Mouse (Mus musculus) megakaryocyte-erythroid progenitor cell, adult 5-6 weeks (primary cell): Measurements from ENCODE around the gene Olfr520. TPM values are rescaled to one million over a fixed set of nuclear protein-coding genes. Genes with fewer than 3 reads are reported as not detected.
"Not testable (repeated sequence)": the region's sequence is repeated elsewhere in the genome, so short reads cannot be mapped to it uniquely, and the experiment has no call there.

Experiments
- ATAC-seq: replicated peaks from 2 replicates; pipeline ENCODE4 v1.8.0; 2016; ENCODE audit warnings: mild to moderate bottlenecking, inconsistent platforms; ENCODE audit not compliant: severe bottlenecking, poor library complexity, low FRiP score, low TSS enrichment
- total RNA-seq, 2 experiments: library from RNA; stranded (forward) in 1 of 2; stranded (reverse) in 1 of 2; fragments of 200-1000, 215-1000 nt in 1 of 2; fragments of >200 nt in 1 of 2; fragmentation: Nextera tagmentation in 1 of 2; gene quantifications; 2 replicates each; pipeline ENCODE4 v1.2.3; 2014 to 2017

Gene Olfr520
- total RNA-seq (2014; fragmentation: Nextera tagmentation) (not detected in 2 replicates), total RNA-seq (2017) (not detected in 2 replicates)

DNA sequence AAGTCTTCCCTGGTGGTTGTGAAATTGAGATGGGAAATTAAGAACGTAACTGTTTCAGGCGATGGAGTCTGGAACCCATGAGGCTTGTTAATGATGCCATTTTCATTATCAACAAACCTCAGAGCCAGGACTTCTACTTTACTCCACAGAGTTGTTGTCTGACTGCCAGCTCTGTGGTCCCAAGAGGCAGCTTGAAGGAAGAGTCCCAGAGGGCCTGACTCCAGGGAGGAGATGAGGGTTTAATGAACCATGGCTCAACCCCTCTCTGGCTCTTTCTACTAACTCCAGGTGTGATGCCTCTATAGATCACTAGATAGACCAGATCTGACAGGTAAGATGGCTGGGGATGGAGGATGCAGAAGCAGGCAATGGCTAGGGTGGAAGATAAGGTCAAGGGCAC is at the start of gene Olfr520:
Gene Olfr520, plus strand, starts transcription at position 301 of the 400 bp plus-strand sequence.
- ATAC-seq, result no peak

DNA sequence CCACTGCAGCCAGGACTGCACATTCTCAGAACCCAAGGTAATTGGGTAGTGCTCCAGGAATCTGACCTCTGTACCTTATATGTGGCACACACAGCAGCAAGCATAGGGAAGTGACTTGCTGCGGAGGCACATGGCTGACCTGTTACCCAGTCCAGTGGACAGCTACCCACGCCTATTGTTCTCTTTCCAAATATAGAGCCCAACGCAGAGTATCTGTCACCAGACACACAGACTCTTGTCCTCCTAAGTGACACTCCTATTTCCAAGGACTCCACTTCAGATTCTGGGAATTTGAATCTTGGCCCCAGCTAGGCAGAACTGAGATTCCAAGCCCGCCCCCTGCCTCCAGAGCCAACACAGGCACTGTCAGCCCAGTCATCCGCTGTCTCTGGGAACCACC is 49.3 kb upstream of the Olfr520 start:
- no peak for ATAC-seq

DNA sequence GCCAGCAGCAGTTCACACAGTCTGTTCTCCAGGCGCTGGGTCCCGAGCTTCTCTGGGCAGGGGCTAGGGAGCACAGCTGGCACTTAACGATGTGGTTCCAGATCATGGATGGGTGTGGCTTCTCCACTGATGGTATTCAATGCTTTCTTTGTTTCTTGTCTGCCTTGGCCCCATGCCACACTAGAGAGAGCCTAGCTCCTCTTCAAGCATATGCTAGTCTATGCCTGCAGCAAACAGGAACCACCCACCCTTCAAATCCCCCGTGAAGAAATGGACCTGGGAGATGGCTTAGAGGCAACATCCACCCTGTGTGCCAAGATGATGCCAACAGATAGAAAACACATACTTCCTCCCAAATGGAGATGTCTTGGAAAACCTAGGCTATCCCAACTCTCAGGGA is 46.0 kb upstream of the Olfr520 start:
- no peak for ATAC-seq

DNA sequence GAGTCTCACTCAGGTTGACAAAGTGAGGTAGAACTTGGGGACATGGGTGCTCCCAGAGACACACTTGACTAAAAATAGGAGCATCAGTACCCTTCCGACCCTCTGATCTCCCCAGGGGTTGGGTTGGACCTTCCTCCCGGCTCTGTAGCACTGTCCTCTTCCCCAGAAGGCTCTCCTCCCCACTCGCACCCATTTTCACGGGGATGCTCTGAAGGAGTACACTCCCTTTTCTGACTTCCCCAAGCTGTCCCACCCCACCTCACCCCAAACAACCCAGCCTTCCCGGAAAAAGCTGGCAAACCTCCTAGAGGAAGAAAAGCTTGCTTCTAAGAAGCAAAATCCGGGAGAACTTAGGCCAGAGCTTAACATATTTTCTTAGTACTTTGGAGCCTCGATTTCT is 39.3 kb upstream of the Olfr520 start:
- ATAC-seq, result no peak

- no peak for ATAC-seq
Observed at GRCm38 (mm10) chr7:99692396-99692795, 37.7 kb upstream of the Olfr520 start.

DNA sequence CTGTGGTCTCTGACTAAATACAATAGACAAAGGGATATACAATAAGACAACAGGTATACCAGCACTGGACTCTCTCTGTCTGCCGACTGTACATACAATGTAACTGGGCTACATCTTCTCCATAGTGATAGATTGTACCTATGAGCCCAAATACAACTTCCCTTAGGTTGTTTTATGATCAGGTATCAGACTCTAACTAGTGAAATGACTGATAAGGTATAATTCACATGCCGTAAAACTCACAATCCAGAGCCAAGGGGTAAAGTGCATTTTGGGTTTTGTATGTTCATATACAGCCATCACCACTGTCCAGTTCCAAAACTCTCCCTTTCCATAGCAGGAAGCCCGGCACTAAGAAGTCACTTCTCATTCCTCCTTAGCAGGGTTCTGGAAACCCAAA is 36.7 kb upstream of the Olfr520 start:
- ATAC-seq, result no peak

DNA sequence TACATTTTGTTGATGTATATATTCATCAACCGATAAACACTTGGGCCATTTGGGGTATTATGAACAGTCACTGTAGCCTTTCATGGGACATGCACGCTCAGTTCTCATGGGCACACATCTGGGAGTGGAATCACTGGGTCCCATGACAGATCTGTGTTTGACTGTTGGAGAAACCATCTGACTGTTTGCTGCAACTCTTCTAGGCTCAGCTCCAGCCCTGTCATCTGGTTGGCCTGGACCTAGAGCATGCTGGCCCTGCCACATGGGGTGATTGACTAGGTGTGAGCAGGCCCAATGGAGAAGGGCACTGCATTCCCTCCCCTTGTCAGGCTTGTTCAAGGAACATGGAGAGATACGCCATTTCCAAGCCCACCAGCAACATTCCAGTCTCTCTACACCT is 36.1 kb upstream of the Olfr520 start:
- no peak for ATAC-seq

GRCm38 (mm10) chr7:99694424-99694823 is 35.6 kb upstream of the Olfr520 start:
- not testable (repeated sequence) for ATAC-seq

DNA sequence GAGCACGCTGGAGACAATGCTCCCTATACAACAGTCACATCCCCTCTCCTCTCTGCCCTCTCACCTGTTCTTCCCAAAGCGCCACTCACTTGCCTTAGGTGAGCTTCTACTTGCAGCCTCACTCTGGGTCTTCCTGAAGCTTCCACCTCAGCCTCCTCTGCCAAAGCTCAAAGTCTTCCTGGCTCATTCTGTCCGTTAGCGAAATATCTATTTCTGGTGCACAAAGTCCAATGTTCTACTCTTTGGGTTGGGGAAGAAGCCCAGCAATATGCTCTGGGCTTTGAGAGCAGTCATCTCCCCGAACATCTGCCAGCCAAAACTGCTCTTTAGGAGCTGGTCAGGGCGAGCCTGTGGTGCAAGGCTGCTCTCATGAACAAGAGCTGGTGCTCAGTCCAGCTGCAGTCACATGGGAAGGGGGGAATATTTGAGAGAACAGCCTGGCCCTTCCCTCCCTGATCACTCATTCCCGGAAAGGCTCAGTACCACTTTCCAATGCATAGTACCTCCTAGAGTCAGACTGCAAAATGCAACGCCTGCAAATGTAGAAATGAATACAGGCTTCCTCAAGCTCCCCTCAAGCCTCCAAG is 34.5 kb upstream of the Olfr520 start:
- no peak for ATAC-seq

DNA sequence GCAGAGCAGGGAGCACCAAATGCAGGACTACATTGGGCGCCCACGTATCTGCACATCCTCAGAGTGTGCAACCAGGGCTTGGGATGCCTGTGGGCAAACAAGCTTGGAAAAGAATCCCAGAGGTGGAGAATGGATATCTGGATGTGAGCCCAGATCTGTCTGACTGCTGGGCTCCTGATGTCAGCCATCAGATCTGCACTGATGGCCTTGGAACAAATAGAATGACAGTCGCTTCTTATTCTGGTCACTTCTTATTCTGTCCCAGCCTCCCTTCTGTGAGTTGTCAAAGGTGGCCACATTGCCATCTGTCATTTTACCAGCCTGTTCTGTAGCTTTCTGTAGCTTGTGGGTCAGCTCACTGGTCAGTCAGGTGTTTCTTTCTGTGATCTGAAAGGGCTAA is 31.5 kb upstream of the Olfr520 start:
- no peak for ATAC-seq

DNA sequence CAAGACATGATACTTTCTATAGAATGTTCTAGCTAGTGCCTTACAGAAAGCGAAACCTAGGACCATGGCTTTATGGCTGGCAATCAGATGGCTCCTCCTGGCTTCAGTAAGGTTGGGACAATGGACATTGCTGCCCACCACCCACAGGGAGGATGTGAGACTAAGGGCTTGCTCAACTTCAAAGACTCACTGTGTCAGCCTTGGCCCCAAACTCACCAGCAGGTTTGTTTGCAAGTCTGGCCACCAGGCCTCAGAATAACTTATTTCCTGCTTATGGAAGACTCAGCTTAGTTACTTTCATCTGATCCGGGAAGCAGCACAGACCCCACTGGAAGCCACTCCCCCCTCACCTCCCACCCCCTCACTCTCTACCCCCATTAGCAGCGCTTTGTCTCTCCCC is 31.0 kb upstream of the Olfr520 start:
- no peak for ATAC-seq

DNA sequence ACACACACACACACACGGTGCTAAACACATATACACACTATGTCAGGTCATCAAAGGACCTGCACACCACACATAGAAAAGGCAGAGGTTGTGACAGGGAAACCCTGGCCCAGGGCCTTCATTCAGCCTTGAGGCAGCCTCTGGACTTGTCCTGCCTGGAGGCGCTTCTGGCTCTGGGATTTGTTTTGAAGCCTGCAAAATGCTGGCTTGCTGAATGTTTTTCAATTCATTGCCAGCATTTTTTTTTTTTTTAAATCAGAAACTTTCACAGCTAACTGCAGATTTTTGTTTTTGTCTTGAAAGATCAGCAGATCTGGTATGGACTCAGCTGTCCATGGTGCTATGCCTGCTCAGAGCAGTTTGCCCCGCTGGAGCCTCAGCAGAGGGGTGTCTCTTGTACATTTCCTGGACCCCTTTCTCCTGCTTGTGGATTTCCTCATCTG is 30.3 kb upstream of the Olfr520 start:
- no peak for ATAC-seq

DNA sequence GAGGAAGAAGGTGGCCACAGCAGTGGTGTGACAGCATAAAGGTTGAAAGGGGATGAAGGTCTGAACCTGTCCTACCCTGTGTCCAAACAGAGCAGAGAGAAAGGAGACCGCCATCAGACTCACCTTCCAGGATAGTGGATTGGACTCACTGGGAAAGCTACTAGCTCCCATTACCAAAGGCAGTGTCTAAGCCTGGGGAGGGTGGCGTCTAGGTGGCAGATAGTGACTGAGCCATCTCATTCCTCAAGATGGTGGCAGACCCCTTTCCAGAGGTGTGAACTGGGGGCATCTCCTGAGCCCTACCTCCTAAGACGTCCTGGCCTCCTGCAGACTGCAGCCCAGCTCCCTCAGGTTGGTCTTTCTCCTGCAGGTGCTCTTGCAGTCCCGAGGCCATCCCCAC is 29.4 kb upstream of the Olfr520 start:
- no peak for ATAC-seq

GRCm38 (mm10) chr7:99702201-99702600 is 27.9 kb upstream of the Olfr520 start:
- ATAC-seq, result no peak

- no peak for ATAC-seq
Observed at GRCm38 (mm10) chr7:99704736-99705519, 25.1 kb upstream of the Olfr520 start.

- no peak for ATAC-seq
Observed at GRCm38 (mm10) chr7:99706341-99707037, 23.6 kb upstream of the Olfr520 start.

- ATAC-seq, result no peak
Observed at GRCm38 (mm10) chr7:99707038-99707595, 23.0 kb upstream of the Olfr520 start.

DNA sequence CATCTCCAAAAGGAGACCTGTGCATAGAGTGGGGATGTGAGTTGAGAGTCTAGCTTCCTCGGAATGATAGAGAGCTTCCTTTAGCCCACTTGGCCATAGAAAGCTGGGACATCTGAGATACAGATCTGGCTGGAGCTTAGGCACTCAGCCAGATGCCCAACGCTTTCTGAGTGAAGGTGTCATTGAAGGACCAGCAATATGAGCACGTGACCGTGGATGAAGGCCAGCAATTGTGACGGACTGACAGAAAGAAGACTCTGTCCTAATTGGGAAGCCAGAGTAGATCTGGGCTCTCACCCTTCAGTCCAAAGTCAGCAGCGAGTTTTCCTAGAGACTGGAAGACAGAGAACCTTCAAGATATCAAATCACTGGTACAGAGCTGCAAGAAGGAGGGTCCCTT is 22.4 kb upstream of the Olfr520 start:
- ATAC-seq, result no peak

DNA sequence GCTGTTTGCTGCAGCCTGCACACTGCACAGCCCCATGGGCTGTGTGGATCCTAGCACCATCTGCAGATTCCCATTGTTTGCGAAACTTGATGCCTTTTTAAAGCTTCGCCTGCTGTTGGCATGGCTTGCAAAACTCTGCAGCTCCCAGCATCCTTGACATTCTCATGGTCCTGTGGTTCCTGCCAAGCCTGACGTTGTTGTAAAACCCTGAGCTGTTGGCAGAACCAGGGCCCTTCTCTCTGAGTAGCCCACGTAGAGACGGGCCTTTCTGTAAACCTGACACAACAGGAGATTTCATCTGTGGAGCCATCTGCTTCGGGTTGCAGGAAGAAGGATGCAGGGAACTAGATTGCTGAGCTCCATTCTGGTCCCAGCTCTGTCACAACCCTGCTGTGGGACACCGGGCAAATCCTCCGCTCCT is 21.8 kb upstream of the Olfr520 start:
- no peak for ATAC-seq

DNA sequence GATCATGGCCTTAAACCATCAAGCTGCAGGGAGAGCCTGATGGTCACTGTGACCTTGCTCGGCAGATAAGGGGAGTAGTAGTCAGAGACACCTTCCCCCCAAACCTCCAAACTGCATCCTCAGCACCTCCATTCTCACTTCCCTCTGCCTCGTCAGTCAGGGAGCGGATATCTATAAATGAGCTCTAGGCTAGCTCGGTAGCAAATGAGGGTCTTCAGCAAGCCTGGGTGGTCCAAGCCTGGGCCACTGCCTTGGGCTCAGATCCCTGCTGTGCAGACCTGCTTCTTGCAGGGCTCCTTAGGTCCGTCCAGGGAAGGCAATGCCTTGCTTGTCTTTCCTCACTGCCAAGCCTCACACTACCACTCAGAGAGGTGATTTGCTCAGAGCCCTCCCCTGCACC is 21.3 kb upstream of the Olfr520 start:
- no peak for ATAC-seq
